In the genomic region with DNA sequence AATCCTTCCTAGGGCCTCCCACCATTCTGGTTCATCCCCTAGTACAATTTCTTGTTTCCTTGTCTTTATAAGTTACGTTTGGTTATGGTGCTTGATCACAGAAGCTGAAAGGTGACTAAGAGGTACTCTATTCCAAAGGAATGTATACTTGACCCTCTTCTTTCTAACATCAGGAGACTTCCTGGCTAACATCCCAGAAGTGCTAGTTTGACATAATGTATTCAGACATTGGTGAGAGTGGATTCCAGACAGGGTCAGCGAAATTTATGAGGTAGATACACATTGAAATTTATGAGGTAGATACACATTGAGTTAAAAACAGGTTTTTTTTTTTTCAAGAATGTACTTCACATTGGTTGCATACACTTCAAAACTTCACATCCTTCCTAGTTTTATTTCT, we compare ENCODE assay signal across 23 mouse cellular contexts.
"Had no signal": no experiment of that assay in that cellular context is flagged by ENCODE, and none has a peak within 500 bp of the region (broad histone marks: within the 10 kb centered on the region; RNA-seq: fewer than 3 reads in every experiment).

No protein-coding gene starts in this region.

- H3K4me2 ChIP-seq: limb, embryonic 13.5 days; lung, embryonic 15.5 days; midbrain, embryonic 12.5 days; midbrain, embryonic 15.5 days; neural tube, embryonic 12.5 days; neural tube, embryonic 15.5 days had no signal

- H3K27ac ChIP-seq: limb, embryonic 13.5 days; liver, embryonic 14.5 days; lung, embryonic 15.5 days; midbrain, embryonic 12.5 days; midbrain, embryonic 15.5 days; neural tube, embryonic 12.5 days; neural tube, embryonic 15.5 days; stomach, postnatal 0 days had no signal

- DNase-seq: kidney, adult 18-20 months; kidney, postnatal 10 days; kidney, postnatal 4 days; left cerebral cortex, postnatal 4 days; lung, adult 18-20 months; lung, postnatal 10 days; lung, postnatal 36 days; right cerebral cortex, adult 18-20 months; right cerebral cortex, postnatal 14 days; right cerebral cortex, postnatal 4 days; thymus, adult 2 months; thymus, postnatal 14 days; thymus, postnatal 4 days had no signal

- H3K9ac ChIP-seq: limb, embryonic 13.5 days; liver, embryonic 14.5 days; lung, embryonic 15.5 days; midbrain, embryonic 12.5 days; midbrain, embryonic 15.5 days; neural tube, embryonic 12.5 days; neural tube, embryonic 15.5 days had no signal

- H3K4me3 ChIP-seq: limb, embryonic 13.5 days; lung, embryonic 15.5 days; megakaryocyte, embryonic 14.5 days; midbrain, embryonic 12.5 days; midbrain, embryonic 15.5 days; neural tube, embryonic 12.5 days; neural tube, embryonic 15.5 days had no signal

- H3K36me3 ChIP-seq: limb, embryonic 13.5 days; lung, embryonic 15.5 days; midbrain, embryonic 12.5 days; midbrain, embryonic 15.5 days; neural tube, embryonic 12.5 days; neural tube, embryonic 15.5 days had no signal

- ATAC-seq: intestine, embryonic 16.5 days; midbrain, embryonic 15.5 days had no signal

- H3K9me3 ChIP-seq: limb, embryonic 13.5 days; lung, embryonic 15.5 days; megakaryocyte, embryonic 14.5 days; midbrain, embryonic 12.5 days; midbrain, embryonic 15.5 days; neural tube, embryonic 12.5 days; neural tube, embryonic 15.5 days had no signal

- H3K27me3 ChIP-seq: limb, embryonic 13.5 days; lung, embryonic 15.5 days; megakaryocyte, embryonic 14.5 days; midbrain, embryonic 12.5 days; midbrain, embryonic 15.5 days; neural tube, embryonic 12.5 days; neural tube, embryonic 15.5 days had no signal

- H3K4me1 ChIP-seq: limb, embryonic 13.5 days; lung, embryonic 15.5 days; megakaryocyte, embryonic 14.5 days; midbrain, embryonic 12.5 days; midbrain, embryonic 15.5 days; neural tube, embryonic 12.5 days; neural tube, embryonic 15.5 days had no signal
